Mouse (Mus musculus): ENCODE measurements around the gene Lctl. TPM values are rescaled to one million over a fixed set of nuclear protein-coding genes. Genes with fewer than 3 reads are reported as not detected.

The Lctl gene
- total and polyA plus RNA-seq, 3 experiments: 0.54 TPM; not detected in 2

DNA sequence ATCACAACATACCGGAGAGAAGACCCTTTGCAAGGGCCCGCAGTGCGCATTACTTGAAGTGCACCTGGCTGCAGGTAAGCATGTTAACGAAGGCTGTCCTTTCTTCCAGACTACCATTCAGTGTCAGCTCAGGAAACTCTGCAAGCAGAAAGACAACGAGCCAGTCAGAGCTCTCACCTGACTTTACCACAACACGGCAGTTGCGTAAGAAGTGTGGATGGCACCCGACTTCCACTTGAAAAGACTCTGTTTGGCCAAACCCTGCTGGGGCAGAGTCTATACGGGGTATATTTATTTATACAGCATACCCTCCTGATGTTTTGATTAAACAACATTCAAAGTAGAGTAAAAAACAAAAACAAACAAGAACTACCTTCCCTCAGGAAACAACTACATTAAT lies 22.9 kb downstream of the Lctl start:
- H3K27me3 ChIP-seq (ENCODE audit: control insufficient read depth in 1 of 2, insufficient read depth in 2 of 2, low read length in 2 of 2): no peaks in the 10 kb centered on the region
- no peak overlapping the region for H3K27ac ChIP-seq (ENCODE audit: control insufficient read depth, low read depth, low read length)
- H3K4me3 ChIP-seq (ENCODE audit: control insufficient read depth in 1 of 2, insufficient read depth in 1 of 2, low read depth in 2 of 2, low read length in 2 of 2): no peak overlapping the region
- DNase-seq (ENCODE audit: low read depth, low spot score): no peak
- no peaks in the 10 kb centered on the region for H3K9me3 ChIP-seq (replicated peaks; ENCODE audit: insufficient read depth, low read length)
- H3K36me3 ChIP-seq (ENCODE audit: control insufficient read depth in 1 of 2, insufficient read depth in 2 of 2, low read length in 2 of 2): peaks cover 0 to 34% of the 10 kb centered on the region in 2 experiments; a peak in 2 of 4 replicates
- no peaks in the 10 kb centered on the region for H3K4me1 ChIP-seq (ENCODE audit: control insufficient read depth in 1 of 2, insufficient read depth in 2 of 2, low read length in 2 of 2)
- H3K79me2 ChIP-seq (ENCODE audit: control insufficient read depth, insufficient read depth, low read length, poor library complexity): no peaks in the 10 kb centered on the region
- TF ChIP-seq NRF1 (IDR thresholded peaks at IDR 0.05; ENCODE audit: insufficient read depth, low read depth, low read length, poor library complexity, severe bottlenecking): no peak
- no peak for TF ChIP-seq ZNF384 (IDR thresholded peaks at IDR 0.05; ENCODE audit: low read depth, low read length)
- TF ChIP-seq ETS1 (IDR thresholded peaks at IDR 0.05; ENCODE audit: low read depth, low read length): no peak
- TF ChIP-seq HCFC1 (IDR thresholded peaks at IDR 0.05; ENCODE audit: low read depth, low read length): no peak
- no peak for TF ChIP-seq MAX (IDR thresholded peaks at IDR 0.05; ENCODE audit: low read length)
- TF ChIP-seq TAL1 (IDR thresholded peaks at IDR 0.05; ENCODE audit: low read length): no peak
- no peak for TF ChIP-seq RAD21 (IDR thresholded peaks at IDR 0.05; ENCODE audit: low read depth, low read length)
- no peak for TF ChIP-seq ZC3H11A (IDR thresholded peaks at IDR 0.05; ENCODE audit: low read depth, low read length)
- no peak for TF ChIP-seq MYC (IDR thresholded peaks at IDR 0.05; ENCODE audit: low read depth, low read length)
- no peak for TF ChIP-seq ZKSCAN1 (IDR thresholded peaks at IDR 0.05; ENCODE audit: low read depth, low read length)
- TF ChIP-seq USF1 (IDR thresholded peaks at IDR 0.05; ENCODE audit: low read depth, low read length): no peak
- no peak for TF ChIP-seq JUND (IDR thresholded peaks at IDR 0.05; ENCODE audit: low read depth, low read length)
- TF ChIP-seq MEF2A (IDR thresholded peaks at IDR 0.05; ENCODE audit: extremely low read depth, insufficient replicate concordance, low read depth, low read length, poor library complexity, severe bottlenecking): no peak
- no peak for TF ChIP-seq GABPA (IDR thresholded peaks at IDR 0.05; ENCODE audit: low read depth, low read length)
- TF ChIP-seq SMC3 (IDR thresholded peaks at IDR 0.05; ENCODE audit: low read depth, low read length): no peak
- no peak for TF ChIP-seq MAFK (IDR thresholded peaks at IDR 0.05; ENCODE audit: borderline replicate concordance, low read depth, low read length)
- TF ChIP-seq E2F4 (IDR thresholded peaks at IDR 0.05; ENCODE audit: borderline replicate concordance, low read depth, low read length): no peak
- no peak for TF ChIP-seq UBTF (IDR thresholded peaks at IDR 0.05; ENCODE audit: borderline replicate concordance, insufficient read depth, low read depth, low read length)
- TF ChIP-seq BHLHE40 (IDR thresholded peaks at IDR 0.05; ENCODE audit: borderline replicate concordance, low read depth, low read length): no peak
- no peak for TF ChIP-seq TBP (IDR thresholded peaks at IDR 0.05; ENCODE audit: low read depth, low read length)
- H3K9ac ChIP-seq (ENCODE audit: control insufficient read depth, low read depth, low read length, poor library complexity, severe bottlenecking): no peak overlapping the region

DNA sequence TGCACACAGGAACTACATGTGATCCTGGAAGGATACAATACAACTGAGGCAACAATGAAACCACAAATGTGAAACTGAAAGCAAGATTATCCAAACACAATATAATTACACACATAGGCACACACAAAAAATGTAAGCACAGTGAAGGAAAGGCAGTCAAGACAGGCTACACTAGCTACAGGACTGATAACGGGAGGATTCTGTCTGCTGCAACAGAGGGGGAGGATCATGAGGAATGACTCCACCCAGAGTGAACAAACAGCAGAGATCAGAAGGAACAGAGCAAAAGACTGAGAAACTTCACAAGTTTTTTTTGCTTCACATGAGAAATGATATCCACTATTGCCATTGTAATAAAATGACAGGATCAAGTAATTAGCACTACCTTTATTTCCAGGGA lies 39.7 kb downstream of the Lctl start:
- H3K4me3 ChIP-seq (ENCODE audit: control insufficient read depth in 1 of 2, insufficient read depth in 1 of 2, low read depth in 2 of 2, low read length in 2 of 2): no peak overlapping the region
- peaks cover 6 to 53% of the 10 kb centered on the region in 2 experiments for H3K36me3 ChIP-seq (ENCODE audit: control insufficient read depth in 1 of 2, insufficient read depth in 2 of 2, low read length in 2 of 2)
- TF ChIP-seq GATA1 (IDR thresholded peaks at IDR 0.05; ENCODE audit: low read depth, low read length) (peak; percentile 27; the same call in 1 of the 2 replicates), ZC3H11A (IDR thresholded peaks at IDR 0.05; ENCODE audit: low read depth, low read length) (no peak), SIN3A (IDR thresholded peaks at IDR 0.05; ENCODE audit: low read length) (no peak), POLR2AphosphoS5 (IDR thresholded peaks at IDR 0.05; ENCODE audit: borderline replicate concordance, low read depth, low read length) (no peak), RCOR1 (IDR thresholded peaks at IDR 0.05; ENCODE audit: low read depth, low read length) (no peak), ZKSCAN1 (IDR thresholded peaks at IDR 0.05; ENCODE audit: low read depth, low read length) (no peak), CTCF (IDR thresholded peaks at IDR 0.05 in 2 of 3, conservative IDR thresholded peaks at IDR 0.05 in 1 of 3; ENCODE audit: control insufficient read depth in 1 of 3, insufficient read depth in 1 of 3, low read depth in 2 of 3, low read length in 3 of 3, poor library complexity in 1 of 3, severe bottlenecking in 1 of 3) (no peak)
- no peak overlapping the region for H3K9ac ChIP-seq (ENCODE audit: control insufficient read depth, low read depth, low read length, poor library complexity, severe bottlenecking)
- no peak overlapping the region for H3K27ac ChIP-seq (ENCODE audit: control insufficient read depth, low read depth, low read length)
- peaks cover 0 to 5% of the 10 kb centered on the region in 2 experiments; a peak in 2 of 4 replicates for H3K4me1 ChIP-seq (ENCODE audit: control insufficient read depth in 1 of 2, insufficient read depth in 2 of 2, low read length in 2 of 2)
- no peaks in the 10 kb centered on the region for H3K9me3 ChIP-seq (replicated peaks; ENCODE audit: insufficient read depth, low read length)
- H3K27me3 ChIP-seq (ENCODE audit: control insufficient read depth in 1 of 2, insufficient read depth in 2 of 2, low read length in 2 of 2): no peaks in the 10 kb centered on the region
- peak; percentile 54 for DNase-seq (ENCODE audit: low read depth, low spot score)
- no peaks in the 10 kb centered on the region for H3K79me2 ChIP-seq (ENCODE audit: control insufficient read depth, insufficient read depth, low read length, poor library complexity)
